Mouse (Mus musculus) intestine, postnatal 0 days (tissue): ENCODE results near the gene Alkbh2. TPM values are rescaled to one million over a fixed set of nuclear protein-coding genes. Genes with fewer than 3 reads are reported as not detected.

Experiments used
- ATAC-seq: fragments of 200-750 bp; cut with Nextera tagmentation; 2 replicates; pipeline ENCODE4 v1.8.0; 2017; ENCODE audit warnings: mild to moderate bottlenecking, moderate TSS enrichment, moderate library complexity
- H3K27ac ChIP-seq: fragments of 300-500 bp; sonication (generic); 2 replicates; pipeline ENCODE4 v1.5.1; 2014; ENCODE audit warnings: mild to moderate bottlenecking, low read depth, low read length, moderate library complexity
- H3K27me3 ChIP-seq: fragments of 300-500 bp; sonication (generic); replicated peaks from 2 replicates; pipeline ENCODE4 v1.6.1; 2014; ENCODE audit warnings: low read length, mixed read lengths; ENCODE audit not compliant: control insufficient read depth, insufficient read depth
- H3K36me3 ChIP-seq: fragments of 300-500 bp; sonication (generic); 2 replicates; pipeline ENCODE4 v1.6.1; 2014; ENCODE audit warnings: mild to moderate bottlenecking, moderate library complexity; ENCODE audit not compliant: control insufficient read depth, insufficient read depth
- H3K4me1 ChIP-seq: fragments of 300-500 bp; sonication (generic); replicated peaks from 2 replicates; pipeline ENCODE4 v1.6.1; 2014; ENCODE audit warnings: antibody characterized with exemption, low read length, mixed read lengths; ENCODE audit not compliant: control insufficient read depth, insufficient read depth
- H3K4me2 ChIP-seq: fragments of 300-500 bp; sonication (generic); replicated peaks from 2 replicates; pipeline ENCODE4 v1.6.1; 2014; ENCODE audit warnings: low read depth, mild to moderate bottlenecking, moderate library complexity
- H3K4me3 ChIP-seq: fragments of 300-500 bp; sonication (generic); 2 replicates; pipeline ENCODE4 v1.5.1; 2014; ENCODE audit warnings: low read depth, low read length
- H3K9ac ChIP-seq: fragments of 300-500 bp; sonication (generic); 2 replicates; pipeline ENCODE4 v1.6.1; 2014; ENCODE audit warnings: mild to moderate bottlenecking, low read depth, low read length
- H3K9me3 ChIP-seq: fragments of 300-500 bp; sonication (generic); 2 replicates; pipeline ENCODE4 v1.6.1; 2016; ENCODE audit warnings: mixed run types; ENCODE audit not compliant: control insufficient read depth
- CTCF ChIP-seq: sonication (generic); IDR thresholded peaks from 2 replicates; pipeline ENCODE4 v1.5.1; 2016; ENCODE audit warnings: low read depth, mild to moderate bottlenecking, control low read depth, antibody characterized with exemption, moderate library complexity
- WGBS: fragments of 180-500 bp; shearing (Covaris S2); extraction: QIAGEN DNeasy Blood & Tissue Kit; methylation state at CpG from one replicate; pipeline ENCODE4 v1.1.7; 2014; 5-methylcytosine and 5-hydroxymethylcytosine counted together
- polyA plus RNA-seq: library from polyadenylated mRNA; unstranded; fragments of >200 nt; fragmentation: Nextera tagmentation; extraction: Ambion mirVana; gene quantifications from 2 replicates; pipeline ENCODE4 v1.2.1, GENCODE M21; 2015

Alkbh2 gene
- polyA plus RNA-seq, 1 experiment from 2014 or later = 7.8 TPM

DNA sequence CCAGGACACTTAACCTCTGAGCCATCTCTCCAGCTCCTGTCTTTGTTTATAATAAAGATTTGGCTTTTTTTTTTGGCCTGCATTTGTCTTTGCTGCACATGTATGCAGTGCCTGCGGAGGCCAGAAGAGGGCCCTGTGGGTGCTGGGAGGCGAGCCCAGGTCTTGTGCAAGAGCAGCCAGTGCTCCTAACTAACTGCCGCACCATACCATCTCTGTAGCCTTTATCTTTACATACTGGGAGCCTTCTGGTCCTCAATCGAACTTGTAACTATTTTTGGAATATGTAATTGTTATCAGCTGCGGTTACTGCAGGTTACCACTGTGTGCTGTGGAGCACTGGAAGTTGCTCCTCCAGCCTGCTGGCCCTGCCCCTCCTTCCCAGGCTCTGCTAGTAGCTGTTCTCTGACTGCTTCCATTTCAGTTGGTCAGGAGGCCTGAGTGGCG lies 6.1 kb upstream of the Alkbh2 start:
- H3K4me1 ChIP-seq = 0 out of 2 replicates have a peak, but pooled peaks cover 3% of the 10 kb centered on the region
- H3K4me3 ChIP-seq = no peak overlapping the region
- H3K4me2 ChIP-seq = no peak overlapping the region
- TF ChIP-seq CTCF = peak; percentile 82
- peaks cover 9% of the 10 kb centered on the region; the same call in 1 of the 2 replicates for H3K36me3 ChIP-seq
- H3K9ac ChIP-seq = no peak overlapping the region
- WGBS = 37% methylated on average over 6 of the region's 6 CpGs
- ATAC-seq = no peak
- H3K27me3 ChIP-seq = no peaks in the 10 kb centered on the region
- no peaks in the 10 kb centered on the region for H3K9me3 ChIP-seq
- H3K27ac ChIP-seq = no peak overlapping the region

DNA sequence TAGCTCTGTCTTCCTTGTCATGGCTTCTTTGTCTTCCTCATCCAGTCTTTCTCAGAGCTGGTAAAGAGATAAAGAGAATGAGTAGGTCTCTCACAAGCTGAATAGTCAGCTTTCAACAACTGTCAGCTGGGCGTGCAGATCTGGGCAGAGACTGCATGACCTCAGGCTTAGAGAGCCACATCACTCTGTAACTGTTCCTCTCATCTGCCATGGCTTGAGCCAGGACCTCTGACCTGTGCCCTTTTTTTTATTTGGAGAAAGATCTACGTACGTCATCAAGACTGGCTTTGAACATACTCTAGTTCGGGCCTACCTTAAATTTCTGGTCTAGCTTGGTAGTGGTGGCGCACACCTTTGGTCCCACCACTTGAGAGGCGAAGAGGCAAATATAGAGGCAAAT lies 4.8 kb upstream of the Alkbh2 start:
- H3K27me3 ChIP-seq = no peaks in the 10 kb centered on the region
- no peak overlapping the region for H3K27ac ChIP-seq
- H3K4me1 ChIP-seq = 0 out of 2 replicates have a peak, but pooled peaks cover 3% of the 10 kb centered on the region
- H3K9ac ChIP-seq = no peak overlapping the region
- 95% methylated on average over 6 of the region's 6 CpGs for WGBS
- peaks cover 9% of the 10 kb centered on the region; the same call in 1 of the 2 replicates for H3K36me3 ChIP-seq
- no peak for ATAC-seq
- no peak overlapping the region for H3K4me2 ChIP-seq
- H3K9me3 ChIP-seq = no peaks in the 10 kb centered on the region
- H3K4me3 ChIP-seq = no peak overlapping the region
- TF ChIP-seq CTCF = no peak

- Histone ChIP-seq H3K27ac (peak overlapping the region; percentile 66), H3K4me3 (peak overlapping the region; percentile 65), H3K36me3 (peaks cover 3% of the 10 kb centered on the region; the same call in 1 of the 2 replicates), H3K9ac (peak overlapping the region; percentile 59), H3K4me2 (peak overlapping the region; percentile 100), H3K9me3 (no peaks in the 10 kb centered on the region), H3K27me3 (no peaks in the 10 kb centered on the region), H3K4me1 (0 out of 2 replicates have a peak, but pooled peaks cover 3% of the 10 kb centered on the region)
- WGBS = under 1% methylated on average over 15 of the region's 15 CpGs
- no peak; the same call in 1 of the 2 replicates for ATAC-seq
- no peak for TF ChIP-seq CTCF
Measured at GRCm38 (mm10) chr5:114131521-114131840, 3.5 kb upstream of the Alkbh2 start.

GRCm38 (mm10) chr5:114130698-114131520 lies 2.9 kb upstream of the Alkbh2 start:
- WGBS = under 1% methylated on average over 86 of the region's 87 CpGs
- no peaks in the 10 kb centered on the region for H3K9me3 ChIP-seq
- no peak for TF ChIP-seq CTCF
- H3K9ac ChIP-seq = peak overlapping the region; percentile 59
- H3K4me2 ChIP-seq = peak overlapping the region; percentile 100
- no peaks in the 10 kb centered on the region for H3K36me3 ChIP-seq
- ATAC-seq = peak; percentile 96
- H3K27me3 ChIP-seq = no peaks in the 10 kb centered on the region
- 0 out of 2 replicates have a peak, but pooled peaks cover 3% of the 10 kb centered on the region for H3K4me1 ChIP-seq
- peak overlapping the region; percentile 66 for H3K27ac ChIP-seq
- peak overlapping the region; percentile 65 for H3K4me3 ChIP-seq

DNA sequence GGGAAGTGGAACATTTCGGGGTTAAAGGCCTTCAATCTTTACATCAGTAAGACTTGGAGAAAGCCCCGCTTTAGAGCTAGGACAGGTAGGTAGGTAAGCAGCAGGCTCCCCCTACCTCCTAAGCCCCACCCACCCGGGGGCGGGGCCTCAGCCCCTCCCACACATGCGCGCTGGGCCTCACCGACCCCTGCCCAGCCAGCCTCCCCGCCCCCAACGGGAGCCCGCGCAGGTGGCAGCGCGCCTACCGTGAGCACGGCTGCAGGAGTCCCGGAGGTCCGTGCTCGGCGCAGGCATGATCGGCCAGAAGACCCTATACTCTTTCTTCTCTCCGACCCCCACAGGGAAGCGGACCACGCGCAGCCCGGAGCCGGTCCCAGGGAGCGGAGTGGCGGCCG lies 2.2 kb upstream of the Alkbh2 start, which contains the start of gene Ung:
Gene Ung, plus strand, starts transcription at position 176 of the 395 bp plus-strand sequence.
- peak within 1 kb of the TSS; percentile 100 for H3K4me2 ChIP-seq
- 0 out of 2 replicates have a peak, but pooled peaks cover 3% of the 10 kb centered on the region for H3K4me1 ChIP-seq
- no peak for TF ChIP-seq CTCF
- no peaks in the 10 kb centered on the region for H3K27me3 ChIP-seq
- WGBS = under 1% methylated on average over 29 of the region's 29 CpGs
- no peaks in the 10 kb centered on the region for H3K9me3 ChIP-seq
- peak within 1 kb of the TSS; percentile 59 for H3K9ac ChIP-seq
- ATAC-seq = peak; percentile 18
- peak within 1 kb of the TSS; percentile 65 for H3K4me3 ChIP-seq
- H3K36me3 ChIP-seq = no peaks in the 10 kb centered on the region
- H3K27ac ChIP-seq = peak within 1 kb of the TSS; percentile 66

DNA sequence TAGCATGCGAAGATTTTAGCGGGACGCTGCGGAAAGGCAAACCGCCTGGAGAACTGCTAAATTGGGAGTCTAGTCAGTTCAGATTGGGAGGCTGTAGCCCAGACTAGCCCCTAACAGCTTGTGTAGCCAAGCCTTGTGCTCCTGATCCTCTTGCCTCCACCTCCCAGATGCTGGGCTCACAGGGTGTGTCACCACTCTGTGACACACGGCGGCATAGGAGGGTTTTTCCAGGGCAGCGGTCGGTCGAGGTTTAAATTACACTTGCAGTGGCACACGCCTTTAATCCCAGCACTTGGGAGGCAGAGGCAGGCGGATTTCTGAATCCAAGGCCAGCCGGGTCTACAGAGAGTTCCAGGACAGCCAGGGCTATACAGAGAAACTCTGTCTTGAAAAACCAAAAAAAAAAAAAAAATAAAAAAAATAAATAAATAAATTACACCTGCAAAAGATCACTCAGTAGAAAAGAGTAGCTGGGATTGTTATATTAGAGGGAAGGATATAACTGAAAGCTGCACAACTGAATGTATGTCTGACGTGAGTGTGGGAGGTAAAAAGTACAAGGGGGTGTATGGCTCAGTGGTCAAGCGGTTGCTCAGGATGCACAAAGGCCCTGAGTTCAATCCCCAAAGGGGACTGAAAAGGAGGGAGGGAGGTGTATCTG lies 1.7 kb upstream of the Alkbh2 start:
- Histone ChIP-seq H3K4me1 (0 out of 2 replicates have a peak, but pooled peaks cover 3% of the 10 kb centered on the region), H3K4me3 (peak overlapping the region; percentile 65), H3K4me2 (peak overlapping the region; percentile 100), H3K36me3 (no peaks in the 10 kb centered on the region; the same call in 1 of the 2 replicates), H3K27me3 (no peaks in the 10 kb centered on the region), H3K9ac (no peak overlapping the region), H3K27ac (no peak overlapping the region), H3K9me3 (no peaks in the 10 kb centered on the region)
- ATAC-seq = no peak
- TF ChIP-seq CTCF = no peak
- WGBS = 78% methylated on average over 15 of the region's 15 CpGs
